Mouse (Mus musculus) testis, adult 2 months (tissue): ENCODE results near the gene Stam.

ENCODE experiments used
- CTCF ChIP-seq: fragments of 200-500 bp; IDR thresholded peaks from 2 replicates; pipeline ENCODE4 v1.5.1; 2012; ENCODE audit warnings: low read depth, mild to moderate bottlenecking, inconsistent platforms, low read length, moderate library complexity; ENCODE audit not compliant: control insufficient read depth, insufficient read depth, insufficient replicate concordance
- POLR2A ChIP-seq: fragments of 200-500 bp; IDR thresholded peaks from 2 replicates; pipeline ENCODE4 v1.6.1; 2012; ENCODE audit warnings: low read depth, mild to moderate bottlenecking, inconsistent platforms, low read length, moderate library complexity; ENCODE audit not compliant: control insufficient read depth

DNA sequence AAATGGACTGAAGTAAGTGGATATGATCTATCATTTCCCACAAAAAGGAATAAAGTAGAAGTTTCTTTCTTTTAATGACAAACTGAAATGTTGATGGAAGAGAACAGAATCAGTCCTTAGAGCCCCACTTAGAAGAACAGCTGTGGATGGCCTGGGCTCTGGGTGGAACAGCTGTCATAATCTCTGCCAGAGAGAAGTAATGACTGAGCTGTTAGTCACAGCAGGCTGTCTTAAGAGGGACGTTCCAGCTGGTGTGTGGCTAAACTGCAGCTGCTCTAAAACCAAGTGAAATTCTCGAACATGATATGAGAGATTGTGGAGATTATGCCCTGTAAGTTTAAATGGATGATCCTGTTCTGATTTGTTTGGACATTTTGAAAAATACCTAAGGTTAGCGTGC is 63.0 kb downstream of the Stam start:
- TF ChIP-seq CTCF (no peak), POLR2A (no peak)
